Mouse (Mus musculus): ENCODE data around the gene Gm20695. TPM values are rescaled to one million over a fixed set of nuclear protein-coding genes. Genes with fewer than 3 reads are reported as not detected.
A peak's percentile ranks its signal among the peaks of the same experiment; 100 is the strongest.

Gene Gm20695
- polyA plus RNA-seq, 1 experiment from 2014 or later: 2.1 TPM

DNA sequence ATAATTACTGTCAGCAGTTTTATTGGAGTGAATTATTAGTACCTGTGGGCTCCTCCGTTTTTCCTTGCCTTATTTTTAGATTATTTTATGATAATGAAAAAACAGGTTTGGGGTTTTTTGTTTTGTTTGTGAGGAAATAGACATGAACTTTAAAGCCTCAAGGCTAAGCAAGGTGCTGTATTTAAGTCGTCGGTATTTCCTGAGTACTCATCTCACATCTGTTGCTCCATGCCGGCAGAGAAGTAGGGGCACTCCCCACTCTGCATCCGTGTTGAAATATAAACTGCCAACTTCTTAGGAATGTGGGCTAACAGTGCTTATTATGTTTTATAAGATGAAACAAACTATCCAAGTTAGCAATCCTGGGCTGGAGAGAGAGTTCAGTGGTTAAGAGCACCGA is 11.6 kb downstream of the Gm20695 start:
- ATAC-seq (ENCODE audit: insufficient number of reproducible peaks, insufficient read depth, low FRiP score, low TSS enrichment): no peak
- no peak overlapping the region for H3K27ac ChIP-seq
- no peak overlapping the region for H3K4me3 ChIP-seq
- H3K27me3 ChIP-seq: no peaks in the 10 kb centered on the region
- WGBS: 83% methylated on average over 6 of the region's 6 CpGs
- no peaks in the 10 kb centered on the region for H3K4me1 ChIP-seq
- H3K9ac ChIP-seq: no peak overlapping the region
- H3K9me3 ChIP-seq: no peaks in the 10 kb centered on the region
- peaks cover 47% of the 10 kb centered on the region for H3K36me3 ChIP-seq
- no peak overlapping the region for H3K4me2 ChIP-seq (replicated peaks)

DNA sequence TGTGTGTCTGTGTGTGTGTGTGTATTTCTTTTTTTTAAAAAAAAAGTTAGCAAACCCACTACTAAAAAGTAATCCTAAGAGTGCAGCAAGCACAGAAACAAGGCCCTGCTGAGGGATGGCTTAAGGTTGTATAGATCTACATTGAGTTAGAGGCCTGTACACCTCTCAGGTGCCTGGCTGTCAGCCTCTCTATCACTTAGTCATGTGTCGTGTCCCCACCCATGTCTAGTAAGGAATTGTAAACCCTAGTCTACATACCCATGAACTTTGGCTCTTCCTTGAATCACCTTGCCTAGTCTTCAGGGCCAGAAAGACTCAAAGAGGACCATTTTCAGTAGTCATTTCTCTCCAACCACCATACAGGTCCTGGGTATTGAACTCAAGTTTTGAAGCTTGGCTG is 12.1 kb downstream of the Gm20695 start:
- H3K27me3 ChIP-seq: no peaks in the 10 kb centered on the region
- H3K27ac ChIP-seq: no peak overlapping the region
- H3K4me2 ChIP-seq (replicated peaks): no peak overlapping the region
- H3K4me3 ChIP-seq: no peak overlapping the region
- H3K36me3 ChIP-seq: peaks cover 53% of the 10 kb centered on the region
- no peak for ATAC-seq (ENCODE audit: insufficient number of reproducible peaks, insufficient read depth, low FRiP score, low TSS enrichment)
- no peaks in the 10 kb centered on the region for H3K9me3 ChIP-seq
- 94% methylated on average over 1 of the region's 1 CpGs for WGBS
- H3K4me1 ChIP-seq: no peaks in the 10 kb centered on the region
- H3K9ac ChIP-seq: no peak overlapping the region

DNA sequence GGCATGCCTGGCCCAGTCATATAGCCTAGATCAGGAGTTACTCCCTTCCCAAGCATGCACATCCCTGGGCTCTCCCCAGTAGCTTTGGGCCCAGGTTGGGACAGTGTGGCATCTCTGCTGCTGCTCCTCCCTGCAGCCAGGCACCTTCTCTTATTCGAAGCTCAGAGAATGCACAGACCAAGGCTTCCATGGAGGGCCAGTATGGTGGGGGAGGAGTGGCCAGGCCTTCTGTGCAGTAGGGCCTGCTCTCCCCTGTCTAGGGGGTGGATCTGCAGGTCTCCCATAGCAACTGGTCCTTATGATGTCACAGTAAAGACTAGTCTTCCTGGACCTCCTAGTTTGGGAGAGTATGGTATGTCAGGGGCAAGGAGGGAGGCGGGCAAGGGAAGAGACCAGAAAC is 23.0 kb downstream of the Gm20695 start:
- WGBS: 79% methylated on average over 2 of the region's 2 CpGs
- ATAC-seq (ENCODE audit: insufficient number of reproducible peaks, insufficient read depth, low FRiP score, low TSS enrichment): no peak
- no peaks in the 10 kb centered on the region for H3K9me3 ChIP-seq
- H3K27ac ChIP-seq: no peak overlapping the region
- peak overlapping the region; percentile 71; the same call in 1 of the 2 replicates for H3K4me2 ChIP-seq (replicated peaks)
- H3K9ac ChIP-seq: no peak overlapping the region
- H3K4me1 ChIP-seq: peaks cover 4% of the 10 kb centered on the region; the same call in 1 of the 2 replicates
- H3K27me3 ChIP-seq: no peaks in the 10 kb centered on the region
- no peak overlapping the region for H3K4me3 ChIP-seq
- H3K36me3 ChIP-seq: peaks cover 40% of the 10 kb centered on the region

DNA sequence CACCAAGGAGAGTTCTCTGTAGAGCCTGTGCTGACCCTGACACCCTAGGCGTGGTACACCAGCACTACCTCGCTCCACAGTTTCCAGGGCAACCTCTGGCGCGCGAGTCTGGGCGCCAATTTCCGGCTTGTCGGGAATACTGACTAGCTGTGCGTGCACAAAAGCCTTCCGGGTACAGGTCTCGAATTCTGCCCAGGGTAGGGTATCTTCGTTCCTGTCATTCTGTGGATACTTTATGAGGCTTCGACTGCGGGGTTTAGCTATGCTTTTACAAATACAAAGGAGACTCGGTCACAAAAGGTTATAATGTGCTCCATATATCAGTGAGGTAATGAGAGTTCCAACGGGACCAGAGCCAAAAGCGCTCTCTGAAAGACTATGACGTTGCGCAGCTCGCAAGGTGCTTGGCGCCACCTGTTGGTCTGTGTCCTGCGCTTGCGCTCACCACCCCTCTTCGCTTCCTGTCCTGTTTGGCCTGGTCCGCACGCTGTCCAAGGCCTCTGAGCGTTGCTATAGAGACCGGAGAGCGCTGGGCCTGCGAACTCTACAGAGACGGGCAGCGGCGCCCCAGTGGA is 24.2 kb downstream of the Gm20695 start, which contains the start of the genes 1700037C18Rik and Cluap1:
TSS of gene 1700037C18Rik (minus strand) at position 153 of the 575 bp plus-strand sequence.
TSS of gene Cluap1 (plus strand) at position 265 of the 575 bp plus-strand sequence.
- H3K4me2 ChIP-seq (replicated peaks): peak within 1 kb of the TSS; percentile 71
- peaks cover 42% of the 10 kb centered on the region for H3K36me3 ChIP-seq
- under 1% methylated on average over 33 of the region's 33 CpGs for WGBS

DNA sequence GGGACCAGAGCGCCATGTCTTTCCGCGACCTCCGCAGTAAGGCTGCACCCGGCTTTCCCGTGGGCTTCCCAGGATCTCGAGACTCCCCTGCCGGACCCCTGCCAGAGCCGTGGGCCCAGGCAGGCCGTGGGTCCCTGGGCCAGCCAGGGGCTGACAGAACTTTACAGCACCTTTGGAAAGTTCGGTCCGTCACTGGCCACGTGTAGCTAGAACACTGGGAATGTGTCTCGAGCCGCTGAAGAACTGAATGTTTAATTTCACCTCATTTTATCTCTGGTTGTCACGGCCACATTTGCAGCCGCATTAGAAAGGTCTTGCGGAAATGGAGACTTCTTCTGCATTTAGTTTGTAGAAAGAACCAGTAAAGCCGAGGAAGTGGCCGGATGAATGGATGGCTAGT is 24.7 kb downstream of the Gm20695 start:
- peaks cover 4% of the 10 kb centered on the region; the same call in 1 of the 2 replicates for H3K4me1 ChIP-seq
- peak overlapping the region; percentile 71 for H3K4me2 ChIP-seq (replicated peaks)
- H3K27me3 ChIP-seq: no peaks in the 10 kb centered on the region
- H3K27ac ChIP-seq: peak overlapping the region; percentile 32; the same call in 1 of the 2 replicates
- peaks cover 41% of the 10 kb centered on the region for H3K36me3 ChIP-seq
- H3K9me3 ChIP-seq: no peaks in the 10 kb centered on the region
- no peak for ATAC-seq (ENCODE audit: insufficient number of reproducible peaks, insufficient read depth, low FRiP score, low TSS enrichment)
- 9% methylated on average over 20 of the region's 20 CpGs for WGBS
- H3K9ac ChIP-seq: peak overlapping the region; percentile 74
- H3K4me3 ChIP-seq: peak overlapping the region; percentile 68

More for the DNA sequence above, 24.2 kb downstream of the Gm20695 start, which contains the start of the genes 1700037C18Rik and Cluap1:
- Histone ChIP-seq H3K9ac (peak within 1 kb of the TSS; percentile 74), H3K27me3 (no peaks in the 10 kb centered on the region), H3K4me1 (peaks cover 4% of the 10 kb centered on the region; the same call in 1 of the 2 replicates), H3K9me3 (no peaks in the 10 kb centered on the region), H3K27ac (peak within 1 kb of the TSS; percentile 32; the same call in 1 of the 2 replicates), H3K4me3 (peak within 1 kb of the TSS; percentile 68)
- ATAC-seq (ENCODE audit: insufficient number of reproducible peaks, insufficient read depth, low FRiP score, low TSS enrichment): peak; percentile 96

DNA sequence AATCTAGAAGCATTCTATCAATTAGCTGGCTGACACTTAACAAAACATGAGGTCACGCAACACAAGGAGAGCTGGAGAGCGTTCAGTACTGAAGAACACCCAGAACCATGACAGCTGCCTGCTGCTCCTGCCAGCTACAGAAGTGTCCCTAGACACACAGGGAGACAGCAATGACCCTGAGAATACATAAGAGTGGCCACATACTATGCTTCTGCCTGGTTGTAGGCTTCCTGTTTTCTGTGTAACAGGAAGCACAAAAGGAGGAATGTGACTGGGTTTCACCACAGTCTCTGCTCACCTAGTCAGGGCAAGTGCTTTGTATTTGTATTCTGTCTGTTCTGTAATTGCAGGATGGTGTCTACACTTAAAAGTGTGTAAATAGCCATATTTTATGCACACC is 36.3 kb downstream of the Gm20695 start:
- 88% methylated on average over 2 of the region's 2 CpGs for WGBS
- Histone ChIP-seq H3K4me1 (0 out of 2 replicates have a peak, but pooled peaks cover 6% of the 10 kb centered on the region), H3K4me3 (no peak overlapping the region), H3K9me3 (no peaks in the 10 kb centered on the region), H3K36me3 (peaks cover 47% of the 10 kb centered on the region), H3K4me2 (replicated peaks) (no peak overlapping the region), H3K9ac (no peak overlapping the region), H3K27ac (no peak overlapping the region), H3K27me3 (no peaks in the 10 kb centered on the region)
- ATAC-seq (ENCODE audit: insufficient number of reproducible peaks, insufficient read depth, low FRiP score, low TSS enrichment): no peak

DNA sequence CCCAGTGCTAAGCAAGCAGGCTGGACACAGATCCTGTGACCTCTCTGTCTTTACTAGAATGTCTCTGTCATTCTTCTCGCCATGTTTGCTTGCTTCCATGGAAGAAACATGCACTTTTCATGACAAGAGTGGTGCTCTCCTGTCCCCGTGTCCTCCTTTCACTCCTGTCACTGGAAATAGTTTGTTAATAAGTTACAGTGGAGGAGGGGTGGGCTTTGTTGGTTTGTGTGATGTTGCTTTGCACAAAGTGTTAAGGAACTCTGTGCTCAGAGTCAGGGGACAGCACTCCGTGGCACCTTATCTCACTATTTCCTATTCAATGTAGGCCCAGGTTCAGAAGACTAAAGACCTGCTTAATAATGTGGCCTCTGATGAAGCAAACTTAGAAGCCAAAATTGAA is 39.1 kb downstream of the Gm20695 start:
- H3K4me2 ChIP-seq (replicated peaks): no peak overlapping the region
- 0 out of 2 replicates have a peak, but pooled peaks cover 6% of the 10 kb centered on the region for H3K4me1 ChIP-seq
- H3K4me3 ChIP-seq: no peak overlapping the region
- peak overlapping the region; percentile 81 for H3K27ac ChIP-seq
- no peak for ATAC-seq (ENCODE audit: insufficient number of reproducible peaks, insufficient read depth, low FRiP score, low TSS enrichment)
- H3K36me3 ChIP-seq: peaks cover 48% of the 10 kb centered on the region
- H3K27me3 ChIP-seq: no peaks in the 10 kb centered on the region
- WGBS: 72% methylated on average over 3 of the region's 3 CpGs
- H3K9me3 ChIP-seq: no peaks in the 10 kb centered on the region
- H3K9ac ChIP-seq: no peak overlapping the region

DNA sequence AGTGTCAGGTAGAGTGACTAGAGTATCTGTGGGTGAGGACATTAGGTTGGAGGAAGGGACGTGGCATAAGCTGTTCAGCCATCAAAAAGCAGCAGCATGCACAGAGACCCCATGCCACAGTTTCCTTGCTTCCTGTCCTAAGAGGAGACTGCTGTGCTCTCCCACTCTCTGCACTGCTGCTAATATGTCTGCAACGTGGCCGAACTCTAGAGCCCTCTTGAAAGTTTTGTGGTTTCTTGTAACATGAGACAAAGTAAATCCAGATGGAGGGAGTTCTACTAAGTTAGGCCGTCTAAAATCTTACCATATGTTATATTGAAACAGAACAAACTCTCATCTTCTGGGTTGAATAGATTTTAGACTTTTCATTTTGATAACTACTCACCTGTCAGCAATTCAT is 39.5 kb downstream of the Gm20695 start:
- ATAC-seq (ENCODE audit: insufficient number of reproducible peaks, insufficient read depth, low FRiP score, low TSS enrichment): peak; percentile 81
- Histone ChIP-seq H3K4me3 (no peak overlapping the region), H3K9ac (no peak overlapping the region), H3K4me2 (replicated peaks) (no peak overlapping the region), H3K9me3 (no peaks in the 10 kb centered on the region), H3K27me3 (no peaks in the 10 kb centered on the region), H3K36me3 (peaks cover 50% of the 10 kb centered on the region), H3K27ac (peak overlapping the region; percentile 89), H3K4me1 (0 out of 2 replicates have a peak, but pooled peaks cover 6% of the 10 kb centered on the region)
- WGBS: 30% methylated on average over 4 of the region's 4 CpGs

DNA sequence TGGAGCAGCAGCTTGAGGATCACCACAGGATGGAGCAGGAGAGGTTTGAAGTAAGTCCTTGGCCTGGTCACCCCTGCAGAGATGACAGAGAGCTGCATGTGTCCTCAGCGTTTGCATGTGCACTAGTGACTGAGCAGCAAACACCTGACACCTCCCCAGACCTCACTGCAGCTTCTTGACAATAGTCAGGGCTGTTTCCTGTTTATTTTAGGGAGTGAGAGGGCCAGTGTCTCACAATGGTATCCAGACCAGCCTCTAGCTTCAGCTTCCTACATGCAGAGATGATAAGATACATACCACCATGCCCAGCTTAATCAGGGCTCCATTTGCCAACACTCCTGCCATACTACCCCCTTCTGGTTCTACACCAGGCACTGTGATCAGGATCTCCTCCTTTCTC is 44.1 kb downstream of the Gm20695 start:
- H3K27ac ChIP-seq: no peak overlapping the region
- H3K4me1 ChIP-seq: 0 out of 2 replicates have a peak, but pooled peaks cover 3% of the 10 kb centered on the region
- no peak overlapping the region for H3K9ac ChIP-seq
- H3K9me3 ChIP-seq: no peaks in the 10 kb centered on the region
- no peak overlapping the region for H3K4me3 ChIP-seq
- H3K36me3 ChIP-seq: peaks cover 53% of the 10 kb centered on the region
- H3K4me2 ChIP-seq (replicated peaks): no peak overlapping the region
- H3K27me3 ChIP-seq: no peaks in the 10 kb centered on the region
- 85% methylated on average over 1 of the region's 1 CpGs for WGBS
- no peak for ATAC-seq (ENCODE audit: insufficient number of reproducible peaks, insufficient read depth, low FRiP score, low TSS enrichment)

DNA sequence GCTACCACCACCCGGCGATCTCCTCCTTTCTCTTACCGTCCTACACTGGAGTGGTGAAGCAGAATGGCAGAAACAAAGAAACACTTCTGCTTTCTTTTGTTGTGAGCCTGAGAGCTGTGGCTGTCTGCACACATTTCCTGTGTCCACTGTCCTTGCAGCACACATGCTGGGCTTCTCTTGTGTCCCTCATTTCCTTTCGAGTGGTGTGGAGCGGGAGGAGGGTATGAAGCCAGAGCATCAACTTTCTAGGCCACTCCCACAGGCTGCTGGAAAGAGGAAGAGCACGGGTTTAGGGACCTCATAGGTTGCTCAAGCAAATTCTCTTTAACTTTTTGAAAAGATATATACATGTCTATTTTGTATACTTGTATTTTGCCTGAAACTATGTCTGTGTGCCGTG is 44.7 kb downstream of the Gm20695 start:
- peaks cover 54% of the 10 kb centered on the region for H3K36me3 ChIP-seq

DNA sequence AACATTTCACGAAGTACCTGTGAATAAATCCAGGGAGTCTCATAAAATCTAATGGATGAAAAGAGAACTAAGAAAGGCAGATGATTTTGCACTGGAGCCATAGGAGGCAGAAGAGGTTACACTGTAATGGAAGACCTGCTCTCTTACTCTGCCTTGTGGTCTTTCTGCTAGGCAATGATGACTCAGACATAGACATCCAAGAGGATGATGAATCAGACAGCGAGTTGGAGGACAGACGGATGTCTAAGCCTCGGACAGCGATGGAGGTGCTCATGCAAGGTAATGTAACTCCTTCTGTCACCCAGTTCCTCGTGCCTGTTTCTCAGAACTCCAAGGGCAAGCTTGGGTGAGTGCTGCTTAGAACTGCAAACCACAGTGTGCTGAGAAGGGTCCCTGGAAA is 49.1 kb downstream of the Gm20695 start:
- no peak for ATAC-seq (ENCODE audit: insufficient number of reproducible peaks, insufficient read depth, low FRiP score, low TSS enrichment)
- H3K4me1 ChIP-seq: no peaks in the 10 kb centered on the region
- H3K27ac ChIP-seq: no peak overlapping the region
- 88% methylated on average over 6 of the region's 6 CpGs for WGBS
- no peak overlapping the region for H3K4me3 ChIP-seq
- peaks cover 60% of the 10 kb centered on the region for H3K36me3 ChIP-seq
- H3K9me3 ChIP-seq: no peaks in the 10 kb centered on the region
- H3K4me2 ChIP-seq (replicated peaks): no peak overlapping the region
- no peaks in the 10 kb centered on the region for H3K27me3 ChIP-seq
- no peak overlapping the region for H3K9ac ChIP-seq

More for the DNA sequence above, 44.7 kb downstream of the Gm20695 start:
- ATAC-seq (ENCODE audit: insufficient number of reproducible peaks, insufficient read depth, low FRiP score, low TSS enrichment): no peak
- no peaks in the 10 kb centered on the region for H3K27me3 ChIP-seq
- H3K4me2 ChIP-seq (replicated peaks): no peak overlapping the region
- no peak overlapping the region for H3K9ac ChIP-seq
- no peaks in the 10 kb centered on the region for H3K9me3 ChIP-seq
- H3K4me1 ChIP-seq: no peaks in the 10 kb centered on the region
- no peak overlapping the region for H3K27ac ChIP-seq
- 77% methylated on average over 7 of the region's 7 CpGs for WGBS
- H3K4me3 ChIP-seq: no peak overlapping the region

DNA sequence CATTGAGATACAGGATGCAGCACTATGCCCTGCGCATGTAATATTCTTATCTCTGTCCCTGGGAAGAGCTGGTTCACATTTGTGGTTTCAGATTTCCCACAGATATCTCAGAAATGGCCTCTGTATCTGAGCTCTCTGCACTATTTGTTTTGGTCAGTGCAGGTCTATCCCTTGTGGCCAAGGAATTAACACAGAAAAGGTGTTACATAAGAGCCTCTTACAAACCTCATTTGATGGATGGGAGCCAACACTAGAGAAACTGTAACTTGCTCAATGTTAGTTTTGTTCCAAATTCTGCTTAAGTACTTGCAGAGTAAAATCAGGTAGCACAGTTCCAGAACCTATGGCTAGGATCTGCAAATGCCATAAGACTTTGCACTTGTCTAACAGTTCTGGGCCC is 49.6 kb downstream of the Gm20695 start:
- Histone ChIP-seq H3K9ac (no peak overlapping the region), H3K4me3 (no peak overlapping the region), H3K27me3 (no peaks in the 10 kb centered on the region), H3K27ac (no peak overlapping the region), H3K4me1 (no peaks in the 10 kb centered on the region), H3K4me2 (replicated peaks) (no peak overlapping the region), H3K9me3 (no peaks in the 10 kb centered on the region), H3K36me3 (peaks cover 63% of the 10 kb centered on the region)
- no peak for ATAC-seq (ENCODE audit: insufficient number of reproducible peaks, insufficient read depth, low FRiP score, low TSS enrichment)
- 90% methylated on average over 1 of the region's 1 CpGs for WGBS
